Mouse (Mus musculus): ENCODE measurements around the gene Ackr2. TPM values are rescaled to one million over a fixed set of nuclear protein-coding genes. Genes with fewer than 3 reads are reported as not detected.

Gene Ackr2
- total RNA-seq, 2 experiments from 2014 or later: 2.4 to 2.5 TPM

- no peak for DNase-seq (ENCODE audit: extremely low spot score in 1 of 2, low spot score in 1 of 2)
Observed at GRCm38 (mm10) chr9:121952596-121952995, 54.4 kb downstream of the Ackr2 start.

- DNase-seq (ENCODE audit: extremely low spot score in 1 of 2, low spot score in 1 of 2): no peak
Observed at GRCm38 (mm10) chr9:121959966-121960635, 61.9 kb downstream of the Ackr2 start.

Other genes with a start within 250 kb of the Ackr2 start
- gene Sec22c, start 192.9 kb upstream of the Ackr2 start, total RNA-seq (2021): 10 to 100 TPM; 26.3 to 32.7 TPM
- gene Ss18l2, start 188.0 kb upstream of the Ackr2 start, total RNA-seq (2021): 10 to 100 TPM; 80.2 to 90.3 TPM
- 100 to 1,000 TPM in 1 of 2 experiments, 10 to 100 TPM in 1; 71.9 to 123 TPM for gene Nktr, start 179.2 kb upstream of the Ackr2 start, total RNA-seq (2021)
- gene Zfp651, start 139.0 kb upstream of the Ackr2 start, total RNA-seq (2021): 100 to 1,000 TPM; 101 to 109 TPM
- 1 to 10 TPM; 3.3 to 4.4 TPM for gene Klhl40, start 120.7 kb upstream of the Ackr2 start, total RNA-seq (2021)
- gene Hhatl, start 105.8 kb upstream of the Ackr2 start, total RNA-seq (2021): 10 to 100 TPM; 15.1 to 15.5 TPM
- 1 to 10 TPM; 8.9 to 9.7 TPM for gene Ccdc13, start 58.9 kb upstream of the Ackr2 start, total RNA-seq (2021)
- 10 to 100 TPM; 84.7 to 92.8 TPM for gene Higd1a, start 40.0 kb upstream of the Ackr2 start, total RNA-seq (2021)
- not detected for gene Cyp8b1, start 17.9 kb downstream of the Ackr2 start, total RNA-seq (2021)
- 1 to 10 TPM; 5.2 to 6.0 TPM for gene Fam198a, start 52.6 kb downstream of the Ackr2 start, total RNA-seq (2021)
- gene Pomgnt2, start 98.8 kb downstream of the Ackr2 start, total RNA-seq (2021): 10 to 100 TPM; 38.1 to 40.7 TPM
- 100 to 1,000 TPM; 100 to 108 TPM for gene Snrk, start 218.9 kb downstream of the Ackr2 start, total RNA-seq (2021)

All from layer of hippocampus, postnatal 25 days (tissue).